Mouse (Mus musculus) midbrain, embryonic 16.5 days (tissue): Measurements from ENCODE around the gene Col6a1. TPM values are rescaled to one million over a fixed set of nuclear protein-coding genes. Genes with fewer than 3 reads are reported as not detected.

Experiments
- ATAC-seq: fragments of 200-750 bp; cut with Nextera tagmentation; 2 replicates; pipeline ENCODE4 v1.8.0; 2017; ENCODE audit warnings: moderate TSS enrichment
- H3K27ac ChIP-seq: fragments of 300-500 bp; sonication (generic); 2 replicates; pipeline ENCODE4 v1.5.1; 2014; ENCODE audit warnings: mild to moderate bottlenecking, low read length, mixed read lengths
- H3K27me3 ChIP-seq: fragments of 300-500 bp; sonication (generic); 2 replicates; pipeline ENCODE4 v1.6.1; 2014; ENCODE audit warnings: low read depth, low read length, mixed read lengths; ENCODE audit not compliant: control insufficient read depth, insufficient read depth
- H3K36me3 ChIP-seq: fragments of 300-500 bp; sonication (generic); 2 replicates; pipeline ENCODE4 v1.6.1; 2014; ENCODE audit warnings: mild to moderate bottlenecking, low read length, moderate library complexity, mixed read lengths; ENCODE audit not compliant: control insufficient read depth, insufficient read depth
- H3K4me1 ChIP-seq: fragments of 300-500 bp; sonication (generic); 2 replicates; pipeline ENCODE4 v1.6.1; 2014; ENCODE audit warnings: mild to moderate bottlenecking, low read length, mixed read lengths; ENCODE audit not compliant: control insufficient read depth, insufficient read depth
- H3K4me2 ChIP-seq: fragments of 300-500 bp; sonication (generic); 2 replicates; pipeline ENCODE4 v1.6.1; 2014; ENCODE audit warnings: mild to moderate bottlenecking, low read length, mixed read lengths
- H3K4me3 ChIP-seq: fragments of 300-500 bp; sonication (generic); 2 replicates; pipeline ENCODE4 v1.5.1; 2014; ENCODE audit warnings: low read depth, mild to moderate bottlenecking, low read length, moderate library complexity, mixed read lengths
- H3K9ac ChIP-seq: fragments of 300-500 bp; sonication (generic); 2 replicates; pipeline ENCODE4 v1.6.1; 2014; ENCODE audit warnings: low read depth, low read length, mixed read lengths
- H3K9me3 ChIP-seq: fragments of 300-500 bp; sonication (generic); replicated peaks from 2 replicates; pipeline ENCODE4 v1.6.1; 2014; ENCODE audit warnings: mild to moderate bottlenecking, low read length, mixed read lengths; ENCODE audit not compliant: control insufficient read depth, poor library complexity, severe bottlenecking
- WGBS: fragments of 180-500 bp; shearing (Covaris S2); extraction: QIAGEN DNeasy Blood & Tissue Kit; methylation state at CpG from one replicate; pipeline ENCODE4 v1.1.7; 2014; 5-methylcytosine and 5-hydroxymethylcytosine counted together
- polyA plus RNA-seq: library from polyadenylated mRNA; unstranded; fragments of >200 nt; fragmentation: Nextera tagmentation; extraction: Ambion mirVana; gene quantifications from 2 replicates; pipeline ENCODE4 v1.2.1, GENCODE M21; 2015

Gene Col6a1
- polyA plus RNA-seq, 1 experiment from 2014 or later = 17.0 TPM

DNA sequence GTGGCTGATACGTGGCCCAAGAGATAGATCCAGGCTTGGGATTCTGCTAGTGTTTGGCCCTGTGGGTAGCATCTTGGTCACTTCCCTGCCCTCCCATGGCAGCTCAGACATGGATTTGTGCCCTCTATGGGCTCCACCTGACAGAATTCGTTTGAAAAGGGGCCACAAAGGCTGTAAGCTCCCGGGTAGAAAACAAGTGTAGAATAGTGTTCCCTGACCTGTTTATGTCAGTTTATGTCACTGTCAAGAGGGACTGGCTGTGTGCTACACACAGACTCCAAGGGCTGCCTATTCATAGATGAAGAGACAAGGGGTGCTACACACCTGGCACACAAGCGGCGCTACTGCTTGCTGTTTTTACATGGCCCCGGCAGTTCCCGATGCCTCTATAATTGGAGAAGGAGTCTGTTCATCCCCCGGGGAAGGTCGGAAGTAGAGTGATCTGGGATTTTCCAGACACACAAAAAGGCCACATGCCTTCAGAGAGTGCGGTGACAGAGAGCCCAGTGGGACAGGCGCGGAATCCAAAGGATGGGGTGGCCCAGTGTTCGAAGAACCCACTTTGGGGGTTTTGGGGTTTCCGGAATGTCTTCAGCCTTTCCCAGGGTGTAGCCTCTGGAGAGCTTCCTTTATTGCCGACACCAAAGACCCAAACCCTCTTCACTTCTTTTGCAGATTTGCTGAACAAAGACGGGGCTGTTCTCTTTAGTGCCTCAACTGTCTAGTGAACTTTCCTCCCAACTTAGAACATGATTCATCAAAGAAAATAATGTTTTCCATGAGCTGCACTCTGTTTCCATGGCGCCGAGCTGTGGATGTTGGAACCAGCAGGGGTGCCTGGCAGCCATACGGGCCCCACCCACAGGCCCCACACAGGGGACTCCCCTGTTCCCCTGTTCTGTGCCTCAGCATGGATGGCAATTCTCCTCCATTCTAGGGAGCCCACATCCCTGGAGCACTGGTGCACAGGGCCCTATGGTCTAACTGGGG, 4.0 kb upstream of the Col6a1 start:
- Histone ChIP-seq H3K36me3 (no peaks in the 10 kb centered on the region), H3K4me1 (peaks cover 10% of the 10 kb centered on the region), H3K27me3 (no peaks in the 10 kb centered on the region), H3K4me2 (no peak overlapping the region), H3K9ac (no peak overlapping the region), H3K27ac (no peak overlapping the region), H3K9me3 (no peaks in the 10 kb centered on the region), H3K4me3 (no peak overlapping the region)
- WGBS = 77% methylated on average over 19 of the region's 19 CpGs
- ATAC-seq = no peak

- no peak overlapping the region for H3K4me2 ChIP-seq
- no peak overlapping the region for H3K9ac ChIP-seq
- H3K27me3 ChIP-seq = no peaks in the 10 kb centered on the region
- H3K4me3 ChIP-seq = no peak overlapping the region
- no peak overlapping the region for H3K27ac ChIP-seq
- 14% methylated on average over 11 of the region's 11 CpGs for WGBS
- H3K4me1 ChIP-seq = peaks cover 10% of the 10 kb centered on the region
- no peak for ATAC-seq
- no peaks in the 10 kb centered on the region for H3K36me3 ChIP-seq
- no peaks in the 10 kb centered on the region for H3K9me3 ChIP-seq
Measured at GRCm38 (mm10) chr10:76728369-76728768, 2.4 kb upstream of the Col6a1 start.

- no peak overlapping the region for H3K4me2 ChIP-seq
- no peaks in the 10 kb centered on the region for H3K27me3 ChIP-seq
- no peak overlapping the region for H3K4me3 ChIP-seq
- no peaks in the 10 kb centered on the region for H3K36me3 ChIP-seq
- no peak overlapping the region for H3K27ac ChIP-seq
- no peaks in the 10 kb centered on the region; the same call in 1 of the 2 replicates for H3K4me1 ChIP-seq
- no peak overlapping the region for H3K9ac ChIP-seq
- WGBS = 89% methylated on average over 7 of the region's 7 CpGs
- ATAC-seq = no peak
- H3K9me3 ChIP-seq = no peaks in the 10 kb centered on the region
Measured at GRCm38 (mm10) chr10:76727301-76727700, 1.3 kb upstream of the Col6a1 start.

DNA sequence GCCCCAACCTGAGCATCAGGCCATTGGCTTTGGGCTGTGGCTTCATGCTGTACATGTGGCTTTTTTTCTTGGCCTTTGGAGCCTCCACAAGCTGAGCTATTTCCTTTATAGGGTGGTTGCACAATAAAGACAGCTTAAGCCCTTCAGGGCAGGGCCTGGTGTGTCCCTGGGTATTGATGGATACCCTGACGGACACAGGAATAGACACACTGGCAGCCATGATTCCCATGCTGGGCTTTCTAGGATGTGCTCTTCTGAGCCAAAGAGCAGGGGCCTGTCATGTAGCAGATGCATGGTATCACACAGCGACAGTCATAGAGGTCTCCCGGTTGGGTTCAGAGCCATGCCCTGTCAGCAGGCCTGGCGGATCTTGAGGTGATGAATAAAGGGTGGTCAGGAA, 898 bp upstream of the Col6a1 start:
- no peaks in the 10 kb centered on the region; the same call in 1 of the 2 replicates for H3K4me1 ChIP-seq
- no peaks in the 10 kb centered on the region for H3K27me3 ChIP-seq
- ATAC-seq = no peak
- no peak overlapping the region for H3K9ac ChIP-seq
- H3K4me3 ChIP-seq = no peak overlapping the region
- H3K27ac ChIP-seq = no peak overlapping the region
- no peaks in the 10 kb centered on the region for H3K36me3 ChIP-seq
- 89% methylated on average over 4 of the region's 4 CpGs for WGBS
- no peak overlapping the region for H3K4me2 ChIP-seq
- H3K9me3 ChIP-seq = no peaks in the 10 kb centered on the region

DNA sequence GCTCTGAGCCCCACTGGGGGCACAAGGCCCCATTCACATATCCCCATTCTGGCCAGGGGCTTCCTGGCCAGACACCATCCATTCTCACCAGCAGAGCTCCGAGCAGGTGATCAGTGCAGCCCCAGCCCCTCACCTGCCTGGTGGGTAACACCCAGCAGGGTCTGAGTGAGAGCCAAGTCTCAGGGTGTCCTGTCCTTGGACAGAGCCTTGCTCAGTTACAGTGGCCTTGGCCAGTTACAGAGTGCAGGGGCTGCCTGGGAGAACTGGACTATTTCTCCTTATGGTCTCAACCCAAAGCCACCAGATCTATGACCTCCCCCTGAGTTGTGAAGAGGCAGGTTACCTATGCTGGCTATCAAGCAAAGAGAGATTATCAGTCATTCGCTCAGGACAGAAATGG, 871 bp downstream of the Col6a1 start:
- Histone ChIP-seq H3K27me3 (no peaks in the 10 kb centered on the region), H3K9ac (no peak overlapping the region), H3K4me1 (no peaks in the 10 kb centered on the region; the same call in 1 of the 2 replicates), H3K9me3 (no peaks in the 10 kb centered on the region), H3K36me3 (no peaks in the 10 kb centered on the region), H3K27ac (no peak overlapping the region), H3K4me2 (no peak overlapping the region), H3K4me3 (no peak overlapping the region)
- WGBS = 78% methylated on average over 2 of the region's 2 CpGs
- no peak for ATAC-seq

GRCm38 (mm10) chr10:76724231-76724736, 1.7 kb downstream of the Col6a1 start:
- no peaks in the 10 kb centered on the region for H3K36me3 ChIP-seq
- 67% methylated on average over 5 of the region's 5 CpGs for WGBS
- H3K9me3 ChIP-seq = no peaks in the 10 kb centered on the region
- H3K4me3 ChIP-seq = no peak overlapping the region
- no peak overlapping the region for H3K4me2 ChIP-seq
- no peak overlapping the region for H3K27ac ChIP-seq
- no peaks in the 10 kb centered on the region for H3K27me3 ChIP-seq
- H3K9ac ChIP-seq = no peak overlapping the region
- ATAC-seq = no peak
- H3K4me1 ChIP-seq = no peaks in the 10 kb centered on the region

DNA sequence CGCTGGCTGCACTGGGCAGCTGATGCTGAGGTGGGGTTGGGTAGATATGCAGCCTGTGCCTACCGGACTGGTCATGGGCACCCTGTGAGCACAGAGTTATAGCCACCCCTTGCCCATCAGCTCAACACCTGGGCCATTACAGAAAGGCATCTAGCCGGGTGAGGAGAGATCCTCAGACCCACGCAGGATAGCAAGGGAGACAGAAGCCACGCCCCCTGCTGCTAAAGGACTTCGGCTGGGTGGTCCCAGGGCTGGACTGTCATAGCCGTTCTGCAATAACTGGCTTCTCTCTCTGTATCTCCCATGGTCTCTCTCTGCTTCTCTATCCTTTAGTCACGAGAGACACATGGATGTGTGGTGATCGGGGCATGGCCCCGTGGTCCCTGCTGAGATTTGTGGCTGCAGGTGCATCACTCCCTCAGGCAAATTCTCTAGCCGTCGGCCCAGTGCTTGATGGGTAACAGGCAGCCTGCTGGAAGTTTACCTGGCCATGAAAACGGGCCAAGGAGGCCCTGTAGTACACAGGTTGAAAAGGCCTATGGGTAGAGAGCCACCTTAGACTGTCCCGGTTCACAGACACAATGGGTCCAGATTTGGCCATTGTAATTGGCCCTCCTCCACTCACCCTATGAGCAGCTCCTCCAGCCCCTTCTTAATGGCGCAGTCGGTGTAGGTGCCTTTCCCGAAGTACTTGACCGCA, 3.1 kb downstream of the Col6a1 start:
- no peaks in the 10 kb centered on the region for H3K9me3 ChIP-seq
- H3K4me2 ChIP-seq = no peak overlapping the region
- WGBS = 88% methylated on average over 18 of the region's 18 CpGs
- no peak for ATAC-seq
- no peaks in the 10 kb centered on the region for H3K4me1 ChIP-seq
- no peaks in the 10 kb centered on the region for H3K27me3 ChIP-seq
- H3K4me3 ChIP-seq = no peak overlapping the region
- H3K27ac ChIP-seq = no peak overlapping the region
- no peaks in the 10 kb centered on the region for H3K36me3 ChIP-seq
- H3K9ac ChIP-seq = no peak overlapping the region

DNA sequence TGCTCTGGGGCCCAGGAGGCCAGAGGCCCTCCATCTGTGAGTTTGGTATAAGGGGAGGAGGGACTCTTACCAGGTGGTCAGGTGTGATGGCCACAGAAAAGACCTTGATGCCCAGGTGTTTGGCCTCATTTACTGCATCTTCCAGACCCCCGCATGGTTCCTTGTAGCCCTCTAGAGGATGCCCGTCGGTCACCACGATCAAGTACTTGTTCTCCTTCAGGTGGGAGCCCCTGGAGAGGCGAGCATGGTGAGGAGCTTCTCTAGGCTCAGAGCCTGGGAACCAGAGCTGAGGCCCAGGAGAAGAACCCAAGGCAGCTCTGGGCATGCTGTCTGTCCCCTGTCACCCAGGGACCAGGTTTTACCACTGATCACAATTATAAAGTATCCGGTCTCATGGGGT, 4.2 kb downstream of the Col6a1 start:
- Histone ChIP-seq H3K9me3 (no peaks in the 10 kb centered on the region), H3K36me3 (no peaks in the 10 kb centered on the region), H3K27me3 (no peaks in the 10 kb centered on the region), H3K4me1 (no peaks in the 10 kb centered on the region), H3K9ac (no peak overlapping the region), H3K27ac (no peak overlapping the region), H3K4me3 (no peak overlapping the region), H3K4me2 (no peak overlapping the region)
- no peak for ATAC-seq
- 92% methylated on average over 6 of the region's 6 CpGs for WGBS

DNA sequence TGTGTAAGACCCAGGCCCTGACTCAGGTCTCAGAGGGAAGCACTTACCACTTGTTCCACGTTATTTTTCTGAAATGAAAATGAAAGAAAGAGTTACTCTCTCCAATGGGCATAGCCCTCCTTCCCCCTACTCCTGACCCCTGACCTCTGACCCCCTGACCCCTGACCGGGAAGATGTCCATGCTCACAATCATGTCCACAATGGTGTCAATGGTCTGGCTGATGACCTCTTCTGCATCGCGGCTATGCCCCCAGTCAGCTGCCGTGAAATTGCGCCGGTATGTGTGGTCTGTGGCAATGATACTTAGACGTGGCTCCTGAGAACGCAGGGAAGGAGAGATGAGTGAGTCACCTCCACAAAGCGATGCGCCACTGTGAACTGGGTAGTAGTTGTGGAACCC, 4.8 kb downstream of the Col6a1 start:
- WGBS = 81% methylated on average over 11 of the region's 11 CpGs
- Histone ChIP-seq H3K36me3 (no peaks in the 10 kb centered on the region), H3K4me1 (no peaks in the 10 kb centered on the region), H3K27ac (no peak overlapping the region), H3K9me3 (no peaks in the 10 kb centered on the region), H3K4me3 (no peak overlapping the region), H3K9ac (no peak overlapping the region), H3K4me2 (no peak overlapping the region), H3K27me3 (no peaks in the 10 kb centered on the region)
- ATAC-seq = no peak
